8 mouse cellular contexts compared by ENCODE assay signal in genomic region chr10:80116927-80117691, GRCm38 (mm10). TPM values are rescaled to one million over a fixed set of nuclear protein-coding genes. Genes with fewer than 3 reads are reported as not detected.
DNase-seq lines count a peak whose midpoint lies in the region; ATAC-seq lines count a peak whose summit lies in the region.

No protein-coding gene starts in this region.

- H3K36me3 ChIP-seq in forebrain, embryonic 14.5 days (ENCODE audit: control insufficient read depth, insufficient read depth, low read length), result peaks cover 20% of the 10 kb centered on the region; the same call in 1 of the 2 replicates
- H3K36me3 ChIP-seq in hindbrain, embryonic 10.5 days, result peaks cover 51% of the 10 kb centered on the region
- H3K36me3 ChIP-seq in liver, embryonic 12.5 days, result peaks cover 52% of the 10 kb centered on the region
- peaks cover 27% of the 10 kb centered on the region for H3K36me3 ChIP-seq in neural tube, embryonic 12.5 days

- peak; percentile 68 for DNase-seq in cerebellum, adult 11-12 months
- DNase-seq in cerebellum, adult 8-10 months, result no peak
- peak; percentile 53 to 65 for DNase-seq in adrenal gland, postnatal 36 days
- no peak for DNase-seq in forebrain, embryonic 14.5 days (ENCODE audit: low spot score)
- peak; percentile 36 for DNase-seq in hindbrain, embryonic 10.5 days (ENCODE audit: low spot score)
- DNase-seq in frontal cortex, postnatal 36 days (ENCODE audit: low spot score in 2 of 2), result no peak

- peak overlapping the region; percentile 85 for H3K9ac ChIP-seq in forebrain, embryonic 14.5 days (ENCODE audit: low read length)
- H3K9ac ChIP-seq in liver, embryonic 12.5 days, result peak overlapping the region; percentile 98
- H3K9ac ChIP-seq in neural tube, embryonic 12.5 days, result peak overlapping the region; percentile 83

- H3K4me1 ChIP-seq in forebrain, embryonic 14.5 days (ENCODE audit: control insufficient read depth, insufficient read depth, low read length), result peaks cover 24% of the 10 kb centered on the region
- peaks cover 50% of the 10 kb centered on the region for H3K4me1 ChIP-seq in hindbrain, embryonic 10.5 days (replicated peaks)
- H3K4me1 ChIP-seq in liver, embryonic 12.5 days, result peaks cover 66% of the 10 kb centered on the region
- H3K4me1 ChIP-seq in neural tube, embryonic 12.5 days, result peaks cover 39% of the 10 kb centered on the region

- H3K4me2 ChIP-seq in forebrain, embryonic 14.5 days (ENCODE audit: low read length), result peak overlapping the region; percentile 97
- H3K4me2 ChIP-seq in liver, embryonic 12.5 days, result peak overlapping the region; percentile 92
- H3K4me2 ChIP-seq in neural tube, embryonic 12.5 days (replicated peaks), result peak overlapping the region; percentile 99

- 5% methylated on average over 30 of the region's 30 CpGs for WGBS in forebrain, embryonic 14.5 days
- WGBS in hindbrain, embryonic 10.5 days, result 5% methylated on average over 30 of the region's 30 CpGs
- WGBS in liver, embryonic 12.5 days (ENCODE audit: insufficient replicate concordance), result under 1% methylated on average over 30 of the region's 30 CpGs
- 6% methylated on average over 30 of the region's 30 CpGs for WGBS in neural tube, embryonic 12.5 days

- no peaks in the 10 kb centered on the region for H3K27me3 ChIP-seq in forebrain, embryonic 14.5 days (replicated peaks; ENCODE audit: control insufficient read depth, insufficient read depth, low read length)
- H3K27me3 ChIP-seq in hindbrain, embryonic 10.5 days (ENCODE audit: insufficient read depth, poor library complexity, severe bottlenecking), result no peaks in the 10 kb centered on the region
- no peaks in the 10 kb centered on the region for H3K27me3 ChIP-seq in liver, embryonic 12.5 days (replicated peaks)
- no peaks in the 10 kb centered on the region for H3K27me3 ChIP-seq in neural tube, embryonic 12.5 days (replicated peaks)

- H3K27ac ChIP-seq in forebrain, embryonic 14.5 days (ENCODE audit: low read depth, low read length), result 0 out of 2 replicates have a peak overlapping the region, but pooled peaks have one; percentile 44
- peak overlapping the region; percentile 95 for H3K27ac ChIP-seq in hindbrain, embryonic 10.5 days
- peak overlapping the region; percentile 95 for H3K27ac ChIP-seq in liver, embryonic 12.5 days
- no peak overlapping the region for H3K27ac ChIP-seq in neural tube, embryonic 12.5 days

- peak overlapping the region; percentile 96 for H3K4me3 ChIP-seq in forebrain, embryonic 14.5 days (ENCODE audit: low read depth, low read length)
- peak overlapping the region; percentile 92 for H3K4me3 ChIP-seq in hindbrain, embryonic 10.5 days
- peak overlapping the region; percentile 94 for H3K4me3 ChIP-seq in liver, embryonic 12.5 days
- H3K4me3 ChIP-seq in neural tube, embryonic 12.5 days, result peak overlapping the region; percentile 90

- no peaks in the 10 kb centered on the region for H3K9me3 ChIP-seq in forebrain, embryonic 14.5 days (replicated peaks; ENCODE audit: control insufficient read depth, low read length)
- no peaks in the 10 kb centered on the region for H3K9me3 ChIP-seq in hindbrain, embryonic 10.5 days
- H3K9me3 ChIP-seq in liver, embryonic 12.5 days (replicated peaks), result no peaks in the 10 kb centered on the region
- no peaks in the 10 kb centered on the region for H3K9me3 ChIP-seq in neural tube, embryonic 12.5 days

- ATAC-seq in forebrain, embryonic 14.5 days, result no peak
- peak; percentile 30 for ATAC-seq in liver, embryonic 12.5 days
- ATAC-seq in neural tube, embryonic 12.5 days (ENCODE audit: low FRiP score, low read depth), result no peak

RNA-seq across cellular contexts. Expression of gene Stk11, which starts 1.5 kb away (rescaled TPM):
- 100 to 1,000 TPM; 146 to 149 TPM for total RNA-seq in adrenal gland, postnatal 36 days (2021)
- 25.5 and 27.7 TPM in 2 replicates for polyA plus RNA-seq in forebrain, embryonic 14.5 days (2014; fragmentation: Nextera tagmentation; extraction: Ambion mirVana)
- 18.5 and 21.1 TPM in 2 replicates for polyA plus RNA-seq in hindbrain, embryonic 10.5 days (2016; fragmentation: Nextera tagmentation; extraction: Ambion mirVana)
- polyA plus RNA-seq in liver, embryonic 12.5 days (2016; fragmentation: Nextera tagmentation; extraction: Ambion mirVana), result 18.6 and 19.8 TPM in 2 replicates
- polyA plus RNA-seq in neural tube, embryonic 12.5 days (2016; fragmentation: Nextera tagmentation; extraction: Ambion mirVana), result 17.4 and 23.9 TPM in 2 replicates

RNA-seq across cellular contexts. Expression of gene Sbno2, which starts 11.7 kb away (rescaled TPM):
- 10 to 100 TPM; 49.3 to 51.3 TPM for total RNA-seq in adrenal gland, postnatal 36 days (2021)
- polyA plus RNA-seq in forebrain, embryonic 14.5 days (2014; fragmentation: Nextera tagmentation; extraction: Ambion mirVana), result 8.1 and 11.1 TPM in 2 replicates
- 16.8 and 17.2 TPM in 2 replicates for polyA plus RNA-seq in hindbrain, embryonic 10.5 days (2016; fragmentation: Nextera tagmentation; extraction: Ambion mirVana)
- 15.0 and 15.4 TPM in 2 replicates for polyA plus RNA-seq in liver, embryonic 12.5 days (2016; fragmentation: Nextera tagmentation; extraction: Ambion mirVana)
- polyA plus RNA-seq in neural tube, embryonic 12.5 days (2016; fragmentation: Nextera tagmentation; extraction: Ambion mirVana), result 15.1 and 15.4 TPM in 2 replicates

RNA-seq across cellular contexts. Expression of gene Atp5d, which starts 21.3 kb away (rescaled TPM):
- total RNA-seq in adrenal gland, postnatal 36 days (2021), result 100 to 1,000 TPM; 561 to 735 TPM
- polyA plus RNA-seq in forebrain, embryonic 14.5 days (2014; fragmentation: Nextera tagmentation; extraction: Ambion mirVana), result 412 and 467 TPM in 2 replicates
- polyA plus RNA-seq in hindbrain, embryonic 10.5 days (2016; fragmentation: Nextera tagmentation; extraction: Ambion mirVana), result 484 and 504 TPM in 2 replicates
- 393 and 419 TPM in 2 replicates for polyA plus RNA-seq in liver, embryonic 12.5 days (2016; fragmentation: Nextera tagmentation; extraction: Ambion mirVana)
- 396 and 422 TPM in 2 replicates for polyA plus RNA-seq in neural tube, embryonic 12.5 days (2016; fragmentation: Nextera tagmentation; extraction: Ambion mirVana)

RNA-seq across cellular contexts. Expression of gene Cbarp, which starts 23.5 kb away (rescaled TPM):
- 100 to 1,000 TPM in 1 of 2 experiments, 10 to 100 TPM in 1; 57.5 to 205 TPM for total RNA-seq in adrenal gland, postnatal 36 days (2021)
- 41.0 and 42.4 TPM in 2 replicates for polyA plus RNA-seq in forebrain, embryonic 14.5 days (2014; fragmentation: Nextera tagmentation; extraction: Ambion mirVana)
- polyA plus RNA-seq in hindbrain, embryonic 10.5 days (2016; fragmentation: Nextera tagmentation; extraction: Ambion mirVana), result 7.1 and 15.0 TPM in 2 replicates
- polyA plus RNA-seq in liver, embryonic 12.5 days (2016; fragmentation: Nextera tagmentation; extraction: Ambion mirVana), result 0.94 and 0.96 TPM in 2 replicates
- polyA plus RNA-seq in neural tube, embryonic 12.5 days (2016; fragmentation: Nextera tagmentation; extraction: Ambion mirVana), result 26.5 and 27.3 TPM in 2 replicates

RNA-seq across cellular contexts. Expression of gene Midn, which starts 31.0 kb away (rescaled TPM):
- total RNA-seq in adrenal gland, postnatal 36 days (2021), result 100 to 1,000 TPM; 104 to 188 TPM
- 67.0 and 73.6 TPM in 2 replicates for polyA plus RNA-seq in forebrain, embryonic 14.5 days (2014; fragmentation: Nextera tagmentation; extraction: Ambion mirVana)
- polyA plus RNA-seq in hindbrain, embryonic 10.5 days (2016; fragmentation: Nextera tagmentation; extraction: Ambion mirVana), result 22.3 and 24.6 TPM in 2 replicates
- polyA plus RNA-seq in liver, embryonic 12.5 days (2016; fragmentation: Nextera tagmentation; extraction: Ambion mirVana), result 5.7 and 6.3 TPM in 2 replicates
- 40.8 and 45.1 TPM in 2 replicates for polyA plus RNA-seq in neural tube, embryonic 12.5 days (2016; fragmentation: Nextera tagmentation; extraction: Ambion mirVana)

Comparison
In these comparisons a context has a peak if more than half of its experiments do, and no peak if none do; other contexts are left out.
1. DNase-seq: peak in cerebellum, adult 11-12 months (single experiment), adrenal gland, postnatal 36 days (2 of 2) and hindbrain, embryonic 10.5 days (single experiment); none in cerebellum, adult 8-10 months (single experiment), forebrain, embryonic 14.5 days (single experiment) and frontal cortex, postnatal 36 days (0 of 2).
2. Peak in every context shown above with its lines, with median percentiles within 50 percentile points of each other: H3K4me2 ChIP-seq, H3K4me3 ChIP-seq and H3K9ac ChIP-seq.